Mouse (Mus musculus) bone marrow macrophage, adult 2 months (primary cell): ENCODE measurements at regions not wholly inside any gene's neighbourhood (a gene's known extent, or its start where the extent isn't known, plus 50 kb on each side); places are given as distances from the start of the nearest gene placed in this dataset.

ENCODE experiments used
- H3K27ac ChIP-seq: 2 replicates; pipeline ENCODE4 v1.5.1; 2012; ENCODE audit warnings: low read depth, low read length; ENCODE audit not compliant: insufficient read depth
- H3K4me1 ChIP-seq: 2 replicates; pipeline ENCODE4 v1.6.1; 2012; ENCODE audit warnings: low read length; ENCODE audit not compliant: control insufficient read depth, insufficient read depth
- H3K4me3 ChIP-seq: 2 replicates; pipeline ENCODE4 v1.5.1; 2012; ENCODE audit warnings: mild to moderate bottlenecking, low read length, moderate library complexity; ENCODE audit not compliant: insufficient read depth
- CTCF ChIP-seq: IDR thresholded peaks from 2 replicates; pipeline ENCODE4 v1.5.1; 2012; ENCODE audit warnings: low read depth, mild to moderate bottlenecking, low read length, moderate library complexity
- POLR2A ChIP-seq: IDR thresholded peaks from 2 replicates; pipeline ENCODE4 v1.6.1; 2012; ENCODE audit warnings: mild to moderate bottlenecking, low read depth, low read length, borderline replicate concordance

GRCm38 (mm10) chrX:99656988-99657387 lies 163.8 kb upstream of the Tmem28 start:
- TF ChIP-seq POLR2A (no peak), CTCF (no peak)
- Histone ChIP-seq H3K4me3 (no peak overlapping the region), H3K4me1 (no peaks in the 10 kb centered on the region), H3K27ac (no peak overlapping the region)

- Histone ChIP-seq H3K4me1 (no peaks in the 10 kb centered on the region), H3K27ac (no peak overlapping the region), H3K4me3 (no peak overlapping the region)
- TF ChIP-seq POLR2A (no peak), CTCF (no peak)
Observed at GRCm38 (mm10) chrX:99632211-99632775, 161.2 kb upstream of the Pja1 start.

GRCm38 (mm10) chrX:99624515-99625179 lies 153.6 kb upstream of the Pja1 start:
- H3K4me3 ChIP-seq, result no peak overlapping the region
- TF ChIP-seq POLR2A (no peak), CTCF (no peak)
- no peak overlapping the region for H3K27ac ChIP-seq
- H3K4me1 ChIP-seq, result no peaks in the 10 kb centered on the region

GRCm38 (mm10) chrX:99612130-99612759 lies 141.2 kb upstream of the Pja1 start:
- Histone ChIP-seq H3K27ac (no peak overlapping the region), H3K4me3 (no peak overlapping the region), H3K4me1 (no peaks in the 10 kb centered on the region)
- TF ChIP-seq POLR2A (no peak), CTCF (no peak)

GRCm38 (mm10) chrX:99610096-99610495 lies 139.0 kb upstream of the Pja1 start:
- no peaks in the 10 kb centered on the region for H3K4me1 ChIP-seq
- TF ChIP-seq POLR2A, result no peak
- TF ChIP-seq CTCF, result no peak
- no peak overlapping the region for H3K27ac ChIP-seq
- no peak overlapping the region for H3K4me3 ChIP-seq

- Histone ChIP-seq H3K4me1 (no peaks in the 10 kb centered on the region), H3K4me3 (no peak overlapping the region), H3K27ac (no peak overlapping the region)
- TF ChIP-seq POLR2A, result no peak
- no peak for TF ChIP-seq CTCF
Observed at GRCm38 (mm10) chrX:99609591-99609990, 138.5 kb upstream of the Pja1 start.

GRCm38 (mm10) chrX:99608284-99608692 lies 137.2 kb upstream of the Pja1 start:
- no peak overlapping the region for H3K27ac ChIP-seq
- TF ChIP-seq CTCF (no peak), POLR2A (no peak)
- H3K4me1 ChIP-seq, result no peaks in the 10 kb centered on the region
- no peak overlapping the region for H3K4me3 ChIP-seq

- Histone ChIP-seq H3K4me3 (no peak overlapping the region), H3K4me1 (no peaks in the 10 kb centered on the region), H3K27ac (no peak overlapping the region)
- TF ChIP-seq CTCF (no peak), POLR2A (no peak)
Observed at GRCm38 (mm10) chrX:99605084-99605824, 134.2 kb upstream of the Pja1 start.

- no peak overlapping the region for H3K27ac ChIP-seq
- H3K4me1 ChIP-seq, result no peaks in the 10 kb centered on the region
Observed at GRCm38 (mm10) chrX:99603714-99604113, 132.6 kb upstream of the Pja1 start.

GRCm38 (mm10) chrX:99602268-99602885 lies 131.3 kb upstream of the Pja1 start:
- H3K27ac ChIP-seq, result no peak overlapping the region
- H3K4me1 ChIP-seq, result no peaks in the 10 kb centered on the region
- TF ChIP-seq CTCF (no peak), POLR2A (no peak)
- H3K4me3 ChIP-seq, result no peak overlapping the region

More at GRCm38 (mm10) chrX:99603714-99604113, 132.6 kb upstream of the Pja1 start:
- H3K4me3 ChIP-seq, result no peak overlapping the region
- TF ChIP-seq CTCF (no peak), POLR2A (no peak)
